Mouse (Mus musculus) kidney, postnatal 0 days (tissue): ENCODE data around the gene Slc43a1. TPM values are rescaled to one million over a fixed set of nuclear protein-coding genes. Genes with fewer than 3 reads are reported as not detected.

Source experiments
- ATAC-seq: fragments of 200-750 bp; cut with Nextera tagmentation; replicated peaks from 2 replicates; pipeline ENCODE4 v1.8.0; 2017; ENCODE audit warnings: low read depth, moderate number of reproducible peaks, moderate TSS enrichment, moderate library complexity; ENCODE audit not compliant: low FRiP score
- DNase-seq: peaks from one replicate; pipeline ENCODE4 v3.0.0-alpha.2; 2016; ENCODE audit warnings: low spot score
- H3K27ac ChIP-seq: fragments of 300-500 bp; sonication (generic); 2 replicates; pipeline ENCODE4 v1.5.1; 2014; ENCODE audit warnings: mild to moderate bottlenecking
- H3K27me3 ChIP-seq: fragments of 300-500 bp; sonication (generic); 2 replicates; pipeline ENCODE4 v1.6.1; 2014; ENCODE audit warnings: low read length, mixed read lengths; ENCODE audit not compliant: insufficient read depth
- H3K36me3 ChIP-seq: fragments of 300-500 bp; sonication (generic); 2 replicates; pipeline ENCODE4 v1.6.1; 2014; ENCODE audit warnings: low read length, mixed read lengths; ENCODE audit not compliant: insufficient read depth
- H3K4me1 ChIP-seq: fragments of 300-500 bp; sonication (generic); replicated peaks from 2 replicates; pipeline ENCODE4 v1.6.1; 2014; ENCODE audit warnings: antibody characterized with exemption, low read length, mixed read lengths; ENCODE audit not compliant: insufficient read depth
- H3K4me2 ChIP-seq: fragments of 300-500 bp; sonication (generic); 2 replicates; pipeline ENCODE4 v1.6.1; 2014; ENCODE audit warnings: mild to moderate bottlenecking, low read length, moderate library complexity, mixed read lengths
- H3K4me3 ChIP-seq: fragments of 300-500 bp; sonication (generic); replicated peaks from 2 replicates; pipeline ENCODE4 v1.5.1; 2014; ENCODE audit warnings: low read depth, low read length
- H3K9ac ChIP-seq: fragments of 300-500 bp; sonication (generic); 2 replicates; pipeline ENCODE4 v1.6.1; 2014; ENCODE audit warnings: low read depth, low read length
- H3K9me3 ChIP-seq: fragments of 300-500 bp; sonication (generic); replicated peaks from 2 replicates; pipeline ENCODE4 v1.6.1; 2016; ENCODE audit warnings: low read length, inconsistent platforms, mixed read lengths
- CTCF ChIP-seq: IDR thresholded peaks from 2 replicates; pipeline ENCODE4 v1.5.1; 2016; ENCODE audit warnings: antibody characterized with exemption, low read depth, mild to moderate bottlenecking, moderate library complexity
- WGBS: fragments of 180-500 bp; shearing (Covaris S2); extraction: QIAGEN DNeasy Blood & Tissue Kit; methylation state at CpG from one replicate; pipeline ENCODE4 v1.1.7; 2014; 5-methylcytosine and 5-hydroxymethylcytosine counted together
- polyA plus RNA-seq: library from polyadenylated mRNA; unstranded; fragments of >200 nt; fragmentation: Nextera tagmentation; extraction: Ambion mirVana; gene quantifications from 2 replicates; pipeline ENCODE4 v1.2.1, GENCODE M21; 2015

Gene Slc43a1
- polyA plus RNA-seq, 1 experiment from 2014 or later = 8.5 TPM

DNA sequence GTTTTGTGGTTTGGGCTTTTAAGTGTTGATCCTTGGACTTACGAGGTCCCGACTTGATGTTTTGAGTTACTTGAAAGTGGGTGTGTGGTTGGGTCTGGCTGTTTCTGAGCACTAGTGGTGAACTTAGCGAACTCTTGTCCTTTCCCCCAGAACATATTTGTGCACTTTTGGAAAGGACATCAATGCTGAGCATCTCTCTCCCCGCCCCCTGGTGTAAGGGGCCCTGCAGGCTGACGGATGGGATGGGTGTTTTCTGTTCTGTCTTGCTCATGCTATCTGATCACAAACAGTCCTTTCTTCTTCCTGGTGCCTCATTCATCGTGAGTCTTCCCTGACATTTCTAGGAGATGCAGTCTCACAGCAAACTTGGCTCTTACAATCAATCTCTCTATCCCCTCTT is 5.0 kb downstream of the Slc43a1 start:
- no peak overlapping the region for H3K4me2 ChIP-seq

DNA sequence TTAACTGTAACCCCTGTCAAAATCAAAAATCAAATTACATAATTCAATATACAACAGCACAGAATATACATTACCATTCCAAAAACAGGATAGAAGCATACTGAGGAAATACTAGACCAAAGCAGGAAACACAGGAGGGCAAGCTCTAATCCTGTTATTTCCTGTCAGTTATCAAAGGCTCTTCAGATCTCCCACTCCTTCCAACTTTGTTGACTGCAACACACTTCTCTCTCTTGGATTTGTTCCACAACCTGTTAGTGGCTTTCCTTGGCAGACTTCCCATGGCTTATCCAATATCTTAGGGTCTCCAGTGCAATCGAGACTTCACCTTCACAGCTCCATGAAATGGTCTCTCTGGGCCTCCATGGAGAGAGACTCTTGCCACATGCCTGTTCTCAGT is 6.6 kb downstream of the Slc43a1 start:
- no peak for ATAC-seq
- Histone ChIP-seq H3K4me1 (0 out of 2 replicates have a peak, but pooled peaks cover 6% of the 10 kb centered on the region), H3K27me3 (no peaks in the 10 kb centered on the region), H3K9me3 (no peaks in the 10 kb centered on the region), H3K27ac (no peak overlapping the region), H3K9ac (no peak overlapping the region), H3K36me3 (peaks cover 3% of the 10 kb centered on the region; the same call in 1 of the 2 replicates), H3K4me2 (no peak overlapping the region), H3K4me3 (no peak overlapping the region)
- WGBS = 61% methylated on average over 1 of the region's 1 CpGs
- TF ChIP-seq CTCF = no peak
- DNase-seq = no peak

More for the DNA sequence above, 5.0 kb downstream of the Slc43a1 start:
- Histone ChIP-seq H3K9ac (no peak overlapping the region), H3K36me3 (no peaks in the 10 kb centered on the region), H3K27ac (no peak overlapping the region), H3K27me3 (peaks cover 6% of the 10 kb centered on the region; the same call in 1 of the 2 replicates), H3K4me1 (peaks cover 14% of the 10 kb centered on the region; the same call in 1 of the 2 replicates), H3K4me3 (no peak overlapping the region), H3K9me3 (no peaks in the 10 kb centered on the region)
- no peak for DNase-seq
- ATAC-seq = no peak
- TF ChIP-seq CTCF = no peak
- 75% methylated on average over 6 of the region's 6 CpGs for WGBS

DNA sequence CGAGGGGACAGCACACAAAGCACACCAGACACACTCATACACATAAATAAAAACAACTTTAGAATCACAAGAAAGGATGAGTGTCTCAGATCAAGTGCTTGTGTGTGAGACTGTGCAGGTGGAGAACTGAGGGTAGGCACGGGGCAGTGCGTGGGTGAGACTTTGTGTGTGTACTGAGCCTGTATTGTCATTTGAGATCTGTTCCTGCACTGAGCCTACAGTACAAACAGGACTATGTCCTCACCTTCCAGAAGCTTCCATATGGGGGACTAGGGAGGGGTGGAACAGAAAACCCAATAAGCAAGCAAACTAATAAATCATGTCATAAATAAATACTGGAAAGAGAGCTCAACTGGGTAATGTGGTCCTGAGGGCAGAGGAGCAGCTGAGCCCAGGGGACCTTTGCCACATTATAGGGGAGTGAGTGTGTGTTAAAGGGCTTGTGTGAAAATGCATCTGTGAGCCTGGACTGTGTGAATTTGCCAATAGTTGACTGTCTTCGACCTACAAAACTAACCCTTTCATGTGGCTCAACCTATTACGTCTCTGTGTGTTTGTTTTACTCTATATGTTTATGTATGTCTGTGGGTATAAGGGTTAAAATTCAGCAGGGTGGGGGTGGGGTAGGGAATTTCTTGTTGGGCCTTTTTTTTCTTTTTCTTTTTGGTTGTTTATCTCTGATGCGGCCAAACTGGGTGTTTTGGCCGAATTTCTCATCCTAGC is 11.9 kb downstream of the Slc43a1 start:
- Histone ChIP-seq H3K27ac (no peak overlapping the region), H3K9ac (no peak overlapping the region), H3K9me3 (no peaks in the 10 kb centered on the region), H3K4me2 (peak overlapping the region; percentile 46), H3K4me1 (0 out of 2 replicates have a peak, but pooled peaks cover 5% of the 10 kb centered on the region), H3K36me3 (peaks cover 5% of the 10 kb centered on the region; the same call in 1 of the 2 replicates), H3K27me3 (no peaks in the 10 kb centered on the region), H3K4me3 (no peak overlapping the region)
- ATAC-seq (no peak), DNase-seq (no peak)
- WGBS = 45% methylated on average over 7 of the region's 7 CpGs
- no peak for TF ChIP-seq CTCF

DNA sequence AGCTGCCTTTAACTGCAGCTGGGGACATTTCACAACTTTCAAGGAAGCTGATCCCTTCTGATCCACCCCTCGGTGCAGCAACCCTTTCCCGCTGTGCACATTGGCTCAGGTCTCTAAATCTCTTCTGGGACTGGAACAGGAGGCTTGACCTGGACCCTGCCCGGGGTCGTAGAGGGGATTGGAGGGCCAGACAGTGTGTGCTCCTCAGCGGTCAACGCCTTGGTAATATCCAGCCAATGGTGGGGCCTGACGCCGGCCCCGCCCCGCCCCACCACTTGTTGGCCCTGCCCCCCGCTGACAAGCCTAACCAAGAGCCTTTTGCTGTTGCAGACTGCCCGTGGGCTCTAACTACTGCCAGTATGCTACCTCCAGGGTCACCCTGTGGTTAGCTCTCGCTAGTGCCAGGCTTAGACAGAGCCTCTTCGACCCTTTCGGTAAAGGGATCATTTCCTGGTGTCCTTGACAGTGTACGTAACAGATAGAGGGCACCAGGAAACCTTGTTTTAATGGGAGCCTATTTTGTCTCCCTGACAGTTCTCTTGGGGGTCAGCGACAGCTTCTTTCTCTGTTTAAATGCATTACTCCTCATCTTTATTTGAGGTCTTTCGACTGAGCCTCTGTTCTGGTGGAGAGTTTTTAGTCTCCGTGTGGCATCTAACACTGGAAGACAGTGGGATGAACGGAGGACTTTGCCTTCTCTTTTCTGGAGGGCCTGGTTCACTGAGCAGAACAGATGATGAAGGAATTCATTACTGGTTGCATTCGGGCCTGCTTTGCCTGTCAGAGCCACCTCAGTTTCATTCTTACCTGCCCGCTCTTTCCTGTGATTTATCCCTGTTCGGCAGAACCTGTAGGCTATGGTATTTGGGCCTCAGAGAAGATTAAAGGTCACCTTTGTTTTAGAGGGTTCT is 12.7 kb downstream of the Slc43a1 start:
- Histone ChIP-seq H3K9me3 (no peaks in the 10 kb centered on the region), H3K4me3 (no peak overlapping the region), H3K36me3 (peaks cover 5% of the 10 kb centered on the region; the same call in 1 of the 2 replicates), H3K9ac (no peak overlapping the region), H3K27ac (peak overlapping the region; percentile 60; the same call in 1 of the 2 replicates), H3K27me3 (no peaks in the 10 kb centered on the region), H3K4me1 (0 out of 2 replicates have a peak, but pooled peaks cover 5% of the 10 kb centered on the region), H3K4me2 (peak overlapping the region; percentile 46)
- DNase-seq (peak; percentile 47), ATAC-seq (peak; percentile 90)
- TF ChIP-seq CTCF = no peak
- 41% methylated on average over 23 of the region's 23 CpGs for WGBS

DNA sequence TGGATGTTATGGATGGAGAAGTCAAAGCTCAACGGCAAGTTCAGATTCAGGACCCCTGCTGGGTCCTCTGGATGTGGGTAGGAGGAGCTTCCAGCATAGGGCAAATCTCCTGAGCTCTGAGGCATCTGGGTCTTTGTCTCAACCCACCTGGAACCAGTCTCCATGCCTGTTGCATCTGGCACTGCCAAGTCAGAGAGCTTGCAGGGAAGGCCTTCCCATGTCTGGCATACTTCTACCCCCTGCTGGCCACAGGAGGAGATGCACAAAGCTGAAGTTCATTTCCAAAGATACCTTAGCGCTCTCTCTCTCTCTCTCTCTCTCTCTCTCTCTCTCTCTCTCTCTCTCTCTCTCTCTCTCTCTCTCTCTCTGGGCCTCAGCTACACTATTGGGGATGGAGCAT is 17.1 kb downstream of the Slc43a1 start:
- Histone ChIP-seq H3K4me1 (0 out of 2 replicates have a peak, but pooled peaks cover 5% of the 10 kb centered on the region), H3K4me2 (no peak overlapping the region), H3K9me3 (no peaks in the 10 kb centered on the region), H3K27me3 (no peaks in the 10 kb centered on the region), H3K27ac (no peak overlapping the region), H3K36me3 (peaks cover 3% of the 10 kb centered on the region; the same call in 1 of the 2 replicates), H3K4me3 (no peak overlapping the region), H3K9ac (no peak overlapping the region)
- DNase-seq = peak; percentile 75
- peak; percentile 37; the same call in 1 of the 2 replicates for ATAC-seq
- 57% methylated on average over 2 of the region's 2 CpGs for WGBS
- TF ChIP-seq CTCF = peak; percentile 94

DNA sequence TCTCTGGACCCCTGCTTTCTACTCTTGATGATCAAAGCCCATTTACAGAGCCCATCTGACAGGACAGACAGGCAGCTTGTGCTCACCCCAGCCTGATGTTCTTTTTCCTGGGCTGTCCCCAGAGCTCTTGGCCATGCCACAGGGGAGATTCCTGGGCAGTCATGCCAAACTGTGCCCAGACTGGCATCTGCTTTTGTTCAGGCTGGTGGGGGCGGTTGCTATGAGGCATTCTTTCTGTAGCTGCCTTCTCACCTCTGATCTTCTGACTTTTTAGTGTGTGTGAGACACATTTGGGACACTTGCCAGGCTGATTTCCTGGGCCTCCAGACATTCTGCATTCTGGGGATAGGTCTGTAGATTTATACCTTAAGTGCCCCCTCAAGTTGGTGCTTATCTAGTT is 19.9 kb downstream of the Slc43a1 start:
- Histone ChIP-seq H3K27ac (no peak overlapping the region), H3K4me3 (no peak overlapping the region), H3K4me1 (no peaks in the 10 kb centered on the region), H3K9me3 (no peaks in the 10 kb centered on the region), H3K4me2 (no peak overlapping the region), H3K36me3 (peaks cover 10% of the 10 kb centered on the region; the same call in 1 of the 2 replicates), H3K9ac (no peak overlapping the region), H3K27me3 (no peaks in the 10 kb centered on the region)
- no peak for TF ChIP-seq CTCF
- 100% methylated on average over 1 of the region's 1 CpGs for WGBS
- ATAC-seq = no peak
- DNase-seq = no peak
